Mouse (Mus musculus) 3134 (cell line): ENCODE results near the gene Rfwd3.
"Not testable (repeated sequence)": the region's sequence is repeated elsewhere in the genome, so short reads cannot be mapped to it uniquely, and the experiment has no call there.

Experiments
- DNase-seq: peaks from one replicate; pipeline ENCODE4 v3.0.0-alpha.2; 2011; ENCODE audit warnings: low spot score; ENCODE audit not compliant: insufficient read length; ENCODE audit errors: extremely low read depth

Gene Rfwd3

GRCm38 (mm10) chr8:111290586-111290985, 9.4 kb downstream of the Rfwd3 start:
- no peak for DNase-seq

- DNase-seq, result no peak
Observed at GRCm38 (mm10) chr8:111285603-111286002, 14.4 kb downstream of the Rfwd3 start.

GRCm38 (mm10) chr8:111282093-111282492, 17.9 kb downstream of the Rfwd3 start:
- no peak for DNase-seq

GRCm38 (mm10) chr8:111268277-111268676, 31.7 kb downstream of the Rfwd3 start:
- no peak for DNase-seq

GRCm38 (mm10) chr8:111266161-111266560, 33.9 kb downstream of the Rfwd3 start:
- not testable (repeated sequence) for DNase-seq

- no peak for DNase-seq
Observed at GRCm38 (mm10) chr8:111264693-111265220, 35.3 kb downstream of the Rfwd3 start.

GRCm38 (mm10) chr8:111261981-111262381, 38.0 kb downstream of the Rfwd3 start:
- no peak for DNase-seq

- no peak for DNase-seq
Observed at GRCm38 (mm10) chr8:111260251-111260650, 39.8 kb downstream of the Rfwd3 start.

- DNase-seq, result no peak
Observed at GRCm38 (mm10) chr8:111259408-111259741, 40.6 kb downstream of the Rfwd3 start.

- DNase-seq, result peak; percentile 96
Observed at GRCm38 (mm10) chr8:111258631-111259407, 41.2 kb downstream of the Rfwd3 start, which contains the start of gene Glg1. Glg1 (minus strand) TSS chr8:111259216.

- no peak for DNase-seq
Observed at GRCm38 (mm10) chr8:111258010-111258630, 41.9 kb downstream of the Rfwd3 start.

- no peak for DNase-seq
Observed at GRCm38 (mm10) chr8:111252487-111253112, 47.4 kb downstream of the Rfwd3 start.

- no peak for DNase-seq
Observed at GRCm38 (mm10) chr8:111250111-111250510, 49.9 kb downstream of the Rfwd3 start.

- no peak for DNase-seq
Observed at GRCm38 (mm10) chr8:111248136-111248535, 51.9 kb downstream of the Rfwd3 start.

- not testable (repeated sequence) for DNase-seq
Observed at GRCm38 (mm10) chr8:111246864-111247263, 53.2 kb downstream of the Rfwd3 start.

- no peak for DNase-seq
Observed at GRCm38 (mm10) chr8:111246287-111246830, 53.7 kb downstream of the Rfwd3 start.

- DNase-seq, result peak; percentile 22
Observed at GRCm38 (mm10) chr8:111237301-111237700, 62.7 kb downstream of the Rfwd3 start.

- no peak for DNase-seq
Observed at GRCm38 (mm10) chr8:111233730-111234129, 66.3 kb downstream of the Rfwd3 start.

- DNase-seq, result no peak
Observed at GRCm38 (mm10) chr8:111224153-111224552, 75.9 kb downstream of the Rfwd3 start.
